Mouse (Mus musculus): ENCODE data around the gene Psors1c2.

Psors1c2 gene

GRCm38 (mm10) chr17:35517526-35517925 is 15.5 kb upstream of the Psors1c2 start:
- no peak for DNase-seq (ENCODE audit: low spot score in 2 of 2)

- DNase-seq (ENCODE audit: low spot score in 2 of 2): no peak
Measured at GRCm38 (mm10) chr17:35524354-35524753, 8.6 kb upstream of the Psors1c2 start.

- DNase-seq (ENCODE audit: low spot score in 2 of 2): no peak
Measured at GRCm38 (mm10) chr17:35526644-35527043, 6.4 kb upstream of the Psors1c2 start.

GRCm38 (mm10) chr17:35532360-35532759 is 641 bp upstream of the Psors1c2 start:
- DNase-seq (ENCODE audit: low spot score in 2 of 2): no peak

GRCm38 (mm10) chr17:35534343-35534742 is 1.3 kb downstream of the Psors1c2 start:
- peak; percentile 54 to 78 for DNase-seq (ENCODE audit: low spot score in 2 of 2)

- DNase-seq (ENCODE audit: low spot score in 2 of 2): no peak
Measured at GRCm38 (mm10) chr17:35537421-35537820, 4.4 kb downstream of the Psors1c2 start.

- no peak for DNase-seq (ENCODE audit: low spot score in 2 of 2)
Measured at GRCm38 (mm10) chr17:35538476-35538875, 5.5 kb downstream of the Psors1c2 start.

- DNase-seq (ENCODE audit: low spot score in 2 of 2): no peak
Measured at GRCm38 (mm10) chr17:35539540-35539939, 6.5 kb downstream of the Psors1c2 start.

GRCm38 (mm10) chr17:35542761-35543411 is 9.9 kb downstream of the Psors1c2 start:
- no peak for DNase-seq (ENCODE audit: low spot score in 2 of 2)

- DNase-seq (ENCODE audit: low spot score in 2 of 2): no peak
Measured at GRCm38 (mm10) chr17:35543412-35543861, 10.4 kb downstream of the Psors1c2 start.

GRCm38 (mm10) chr17:35544001-35544400 is 11.0 kb downstream of the Psors1c2 start:
- no peak for DNase-seq (ENCODE audit: low spot score in 2 of 2)

GRCm38 (mm10) chr17:35544680-35545079 is 11.7 kb downstream of the Psors1c2 start:
- DNase-seq (ENCODE audit: low spot score in 2 of 2): peak in 1 of 2 experiments; percentile 43

GRCm38 (mm10) chr17:35547465-35547864 is 14.5 kb downstream of the Psors1c2 start:
- no peak for DNase-seq (ENCODE audit: low spot score in 2 of 2)

GRCm38 (mm10) chr17:35548636-35549035 is 15.6 kb downstream of the Psors1c2 start:
- DNase-seq (ENCODE audit: low spot score in 2 of 2): no peak

- DNase-seq (ENCODE audit: low spot score in 2 of 2): peak; percentile 87 to 89
Measured at GRCm38 (mm10) chr17:35549437-35550142, 16.6 kb downstream of the Psors1c2 start.

GRCm38 (mm10) chr17:35550143-35550494 is 17.1 kb downstream of the Psors1c2 start:
- no peak for DNase-seq (ENCODE audit: low spot score in 2 of 2)

GRCm38 (mm10) chr17:35550871-35551270 is 17.9 kb downstream of the Psors1c2 start:
- DNase-seq (ENCODE audit: low spot score in 2 of 2): no peak

GRCm38 (mm10) chr17:35551881-35552414 is 18.9 kb downstream of the Psors1c2 start, which contains the start of gene Cdsn:
Gene Cdsn (plus strand): TSS chr17:35552128.
- no peak for DNase-seq (ENCODE audit: low spot score in 2 of 2)

GRCm38 (mm10) chr17:35554321-35554720 is 21.3 kb downstream of the Psors1c2 start:
- DNase-seq (ENCODE audit: low spot score in 2 of 2): no peak

GRCm38 (mm10) chr17:35554761-35555397 is 21.9 kb downstream of the Psors1c2 start:
- DNase-seq (ENCODE audit: low spot score in 2 of 2): no peak

- DNase-seq (ENCODE audit: low spot score in 2 of 2): no peak
Measured at GRCm38 (mm10) chr17:35556186-35556765, 23.3 kb downstream of the Psors1c2 start.

GRCm38 (mm10) chr17:35556812-35557211 is 23.8 kb downstream of the Psors1c2 start:
- DNase-seq (ENCODE audit: low spot score in 2 of 2): peak in 1 of 2 experiments; percentile 26
